Mouse (Mus musculus) embryonic facial prominence, embryonic 12.5 days (tissue): ENCODE measurements around the gene Hspa5. TPM values are rescaled to one million over a fixed set of nuclear protein-coding genes. Genes with fewer than 3 reads are reported as not detected.
"Not testable (repeated sequence)": the region's sequence is repeated elsewhere in the genome, so short reads cannot be mapped to it uniquely, and the experiment has no call there.

Experiments used
- ATAC-seq: fragments of 200-750 bp; cut with Nextera tagmentation; 2 replicates; pipeline ENCODE4 v1.8.0; 2017; ENCODE audit not compliant: insufficient number of reproducible peaks, insufficient read depth, low FRiP score, low TSS enrichment
- H3K27ac ChIP-seq: fragments of 300-500 bp; sonication (generic); 2 replicates; pipeline ENCODE4 v1.5.1; 2016; ENCODE audit warnings: mild to moderate bottlenecking
- H3K27me3 ChIP-seq: fragments of 300-500 bp; sonication (generic); 2 replicates; pipeline ENCODE4 v1.6.1; 2016; ENCODE audit warnings: mild to moderate bottlenecking, moderate library complexity
- H3K36me3 ChIP-seq: fragments of 300-500 bp; sonication (generic); 2 replicates; pipeline ENCODE4 v1.6.1; 2016; ENCODE audit warnings: mild to moderate bottlenecking
- H3K4me1 ChIP-seq: fragments of 300-500 bp; sonication (generic); 2 replicates; pipeline ENCODE4 v1.6.1; 2016
- H3K4me2 ChIP-seq: fragments of 300-500 bp; sonication (generic); replicated peaks from 2 replicates; pipeline ENCODE4 v1.6.1; 2016; ENCODE audit warnings: mild to moderate bottlenecking, moderate library complexity
- H3K4me3 ChIP-seq: fragments of 300-500 bp; sonication (generic); 2 replicates; pipeline ENCODE4 v1.5.1; 2016; ENCODE audit warnings: mild to moderate bottlenecking
- H3K9ac ChIP-seq: fragments of 300-500 bp; sonication (generic); 2 replicates; pipeline ENCODE4 v1.6.1; 2016; ENCODE audit warnings: mild to moderate bottlenecking, moderate library complexity
- H3K9me3 ChIP-seq: fragments of 300-500 bp; sonication (generic); 2 replicates; pipeline ENCODE4 v1.6.1; 2016; ENCODE audit warnings: mild to moderate bottlenecking, moderate library complexity
- WGBS: fragments of 180-500 bp; shearing (Covaris S2); methylation state at CpG from one replicate; pipeline ENCODE4 v1.1.7; 2016; 5-methylcytosine and 5-hydroxymethylcytosine counted together
- polyA plus RNA-seq: library from polyadenylated mRNA; unstranded; fragments of >200 nt; fragmentation: Nextera tagmentation; extraction: Ambion mirVana; gene quantifications from 2 replicates; pipeline ENCODE4 v1.2.1, GENCODE M21; 2016

Hspa5 gene
- polyA plus RNA-seq, 1 experiment from 2014 or later, result 888 TPM

GRCm38 (mm10) chr2:34801516-34802482 is 30.0 kb downstream of the Hspa5 start:
- H3K27ac ChIP-seq, result peak overlapping the region; percentile 88
- H3K9me3 ChIP-seq, result no peaks in the 10 kb centered on the region
- 6% methylated on average over 39 of the region's 39 CpGs for WGBS
- H3K4me2 ChIP-seq, result peak overlapping the region; percentile 78
- H3K36me3 ChIP-seq, result peaks cover 13% of the 10 kb centered on the region; the same call in 1 of the 2 replicates
- peaks cover 15% of the 10 kb centered on the region for H3K4me1 ChIP-seq
- H3K4me3 ChIP-seq, result peak overlapping the region; percentile 65
- H3K9ac ChIP-seq, result peak overlapping the region; percentile 80
- no peaks in the 10 kb centered on the region for H3K27me3 ChIP-seq
- ATAC-seq, result peak; percentile 92

DNA sequence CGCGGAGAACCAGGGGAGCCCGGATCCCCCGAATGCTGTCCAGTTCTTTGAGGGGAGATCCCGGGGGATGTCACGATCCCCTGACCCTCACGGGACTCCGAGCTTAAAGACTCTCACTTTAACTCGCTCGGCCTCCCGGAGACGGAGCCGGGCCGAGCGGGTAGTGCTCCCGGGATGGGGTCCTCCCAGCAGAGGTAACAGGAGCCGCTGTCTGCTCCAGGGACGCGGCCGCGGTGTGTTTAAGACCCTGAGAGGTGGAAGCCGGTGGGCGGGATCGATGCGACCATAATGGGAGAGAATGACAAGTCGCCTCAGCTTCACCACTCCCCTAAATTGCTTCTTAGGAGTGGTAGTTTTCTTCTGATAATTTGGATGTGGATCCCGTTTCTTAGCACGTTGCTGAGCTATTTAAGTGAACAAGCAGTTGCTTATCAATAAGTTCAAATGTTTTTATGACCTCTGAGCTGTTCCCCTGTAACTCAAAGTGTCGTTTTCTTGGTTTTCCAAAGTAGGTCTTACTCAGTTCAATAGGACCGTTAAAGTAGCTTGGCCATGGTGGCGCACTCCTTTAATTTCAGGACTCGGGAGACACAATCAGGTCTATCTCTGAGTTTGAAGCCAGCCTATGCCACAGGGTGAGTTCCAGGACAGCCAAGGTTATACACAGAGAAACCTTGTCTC is 30.9 kb downstream of the Hspa5 start:
- peaks cover 14% of the 10 kb centered on the region; the same call in 1 of the 2 replicates for H3K36me3 ChIP-seq
- H3K27ac ChIP-seq, result peak overlapping the region; percentile 88
- H3K4me3 ChIP-seq, result peak overlapping the region; percentile 65
- H3K9ac ChIP-seq, result peak overlapping the region; percentile 80
- not testable (repeated sequence) for H3K27me3 ChIP-seq, H3K9me3 ChIP-seq
- peak overlapping the region; percentile 78 for H3K4me2 ChIP-seq
- H3K4me1 ChIP-seq, result peaks cover 15% of the 10 kb centered on the region
- WGBS, result under 1% methylated on average over 32 of the region's 32 CpGs
- peak; percentile 23; the same call in 1 of the 2 replicates for ATAC-seq

- 69% methylated on average over 3 of the region's 3 CpGs for WGBS
- Histone ChIP-seq H3K9me3 (no peaks in the 10 kb centered on the region), H3K4me3 (0 out of 2 replicates have a peak overlapping the region, but pooled peaks have one; percentile 9), H3K4me2 (peak overlapping the region; percentile 48), H3K27ac (no peak overlapping the region), H3K9ac (no peak overlapping the region), H3K4me1 (peaks cover 15% of the 10 kb centered on the region), H3K27me3 (no peaks in the 10 kb centered on the region), H3K36me3 (peaks cover 18% of the 10 kb centered on the region)
- no peak for ATAC-seq
These were observed 32.0 kb downstream of the Hspa5 start for GRCm38 (mm10) chr2:34803746-34804145.

- Histone ChIP-seq H3K27me3 (no peaks in the 10 kb centered on the region), H3K9me3 (no peaks in the 10 kb centered on the region), H3K36me3 (peaks cover 21% of the 10 kb centered on the region), H3K4me1 (peaks cover 12% of the 10 kb centered on the region), H3K9ac (no peak overlapping the region), H3K4me3 (no peak overlapping the region), H3K4me2 (no peak overlapping the region), H3K27ac (no peak overlapping the region)
- 94% methylated on average over 2 of the region's 2 CpGs for whole genome bisulfite sequencing
- ATAC-seq, result no peak
These were observed 32.4 kb downstream of the Hspa5 start for GRCm38 (mm10) chr2:34804172-34804571.

DNA sequence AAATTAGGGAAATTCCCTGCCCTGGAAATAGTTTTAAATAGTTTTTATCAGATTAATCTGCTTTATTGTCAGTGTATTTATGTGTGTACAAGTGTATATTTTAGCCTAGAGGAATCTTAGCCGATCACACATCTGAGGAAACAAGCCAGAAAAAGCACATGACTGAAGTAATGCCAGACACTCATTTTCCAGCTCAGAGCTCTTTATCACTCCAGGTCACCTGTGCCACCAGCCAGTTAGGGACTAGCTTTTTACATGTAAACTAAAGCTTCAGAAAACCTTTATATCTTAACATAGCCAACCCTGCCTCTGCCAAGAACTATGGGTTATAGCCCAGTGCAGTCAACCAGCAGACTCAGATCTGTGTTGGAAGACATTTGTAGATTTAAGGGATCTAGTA is 33.0 kb downstream of the Hspa5 start:
- Histone ChIP-seq H3K4me3 (no peak overlapping the region), H3K36me3 (peaks cover 21% of the 10 kb centered on the region), H3K4me2 (no peak overlapping the region), H3K27me3 (no peaks in the 10 kb centered on the region), H3K9ac (no peak overlapping the region), H3K9me3 (no peaks in the 10 kb centered on the region), H3K4me1 (peaks cover 11% of the 10 kb centered on the region), H3K27ac (no peak overlapping the region)
- WGBS, result 85% methylated on average over 1 of the region's 1 CpGs
- no peak for ATAC-seq

DNA sequence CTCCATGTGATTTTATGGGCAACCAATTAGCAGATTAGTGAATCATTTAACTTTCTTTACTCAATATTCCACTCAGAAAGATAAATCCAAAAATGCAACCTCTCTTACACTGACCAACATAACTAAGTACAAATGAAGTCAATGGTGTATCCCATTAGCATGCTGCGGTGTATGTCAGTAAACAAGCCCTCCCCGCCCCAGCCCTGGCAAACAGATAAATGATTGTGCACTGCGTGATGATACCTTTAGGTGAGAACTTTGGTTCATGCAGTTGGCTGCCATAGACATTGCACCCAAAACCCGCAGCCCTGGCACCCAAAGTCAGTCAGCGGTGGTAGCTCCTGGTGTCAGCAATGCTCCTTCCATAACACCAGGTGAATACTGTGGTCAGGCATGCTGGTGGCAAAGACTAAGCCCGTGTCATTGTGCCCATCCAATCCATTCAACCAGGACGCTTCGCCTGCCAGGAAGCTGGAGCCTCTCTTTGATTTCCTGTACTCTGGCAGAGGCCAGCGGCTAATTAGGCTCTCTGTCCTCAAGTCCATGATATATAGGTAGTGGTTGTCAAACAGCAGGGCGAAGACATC is 33.7 kb downstream of the Hspa5 start:
- no peak overlapping the region for H3K9ac ChIP-seq
- H3K27me3 ChIP-seq, result no peaks in the 10 kb centered on the region
- H3K27ac ChIP-seq, result no peak overlapping the region
- H3K4me2 ChIP-seq, result no peak overlapping the region
- peaks cover 11% of the 10 kb centered on the region for H3K4me1 ChIP-seq
- no peak overlapping the region for H3K4me3 ChIP-seq
- whole genome bisulfite sequencing, result 92% methylated on average over 10 of the region's 10 CpGs
- H3K9me3 ChIP-seq, result no peaks in the 10 kb centered on the region
- no peak for ATAC-seq
- H3K36me3 ChIP-seq, result peaks cover 22% of the 10 kb centered on the region

DNA sequence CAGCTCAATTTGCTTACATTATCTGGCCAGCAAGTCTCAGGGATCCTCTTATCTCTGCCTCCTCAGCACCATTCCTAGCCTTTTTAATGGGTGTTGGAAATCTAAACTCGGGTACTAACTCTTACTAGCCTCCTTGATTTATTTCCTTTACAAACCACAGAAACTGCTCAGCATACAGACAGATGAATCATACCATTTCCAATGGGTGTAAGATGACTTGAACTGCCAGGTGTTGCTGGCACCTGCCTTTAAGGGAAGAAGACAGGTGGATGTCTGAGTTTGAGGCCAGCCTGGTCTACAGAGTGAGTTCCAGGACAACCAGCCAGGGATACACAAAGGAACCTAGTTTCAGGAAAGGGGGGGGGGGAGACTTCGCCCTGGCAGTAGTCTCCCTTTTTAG is 36.3 kb downstream of the Hspa5 start:
- Histone ChIP-seq H3K4me3 (no peak overlapping the region), H3K9me3 (no peaks in the 10 kb centered on the region), H3K4me2 (no peak overlapping the region), H3K4me1 (peaks cover 11% of the 10 kb centered on the region), H3K36me3 (peaks cover 36% of the 10 kb centered on the region), H3K27ac (no peak overlapping the region), H3K9ac (no peak overlapping the region), H3K27me3 (no peaks in the 10 kb centered on the region)
- no peak for ATAC-seq
- 87% methylated on average over 2 of the region's 2 CpGs for WGBS

GRCm38 (mm10) chr2:34809568-34809967 is 37.8 kb downstream of the Hspa5 start:
- no peak for ATAC-seq
- Histone ChIP-seq H3K9me3 (no peaks in the 10 kb centered on the region), H3K27ac (no peak overlapping the region), H3K4me1 (no peaks in the 10 kb centered on the region), H3K4me2 (no peak overlapping the region), H3K4me3 (no peak overlapping the region), H3K27me3 (no peaks in the 10 kb centered on the region), H3K9ac (no peak overlapping the region), H3K36me3 (peaks cover 48% of the 10 kb centered on the region)
- 85% methylated on average over 1 of the region's 1 CpGs for WGBS

GRCm38 (mm10) chr2:34810775-34811174 is 39.0 kb downstream of the Hspa5 start:
- WGBS, result 94% methylated on average over 3 of the region's 3 CpGs
- H3K9ac ChIP-seq, result no peak overlapping the region
- H3K4me2 ChIP-seq, result no peak overlapping the region
- no peak for ATAC-seq
- H3K27me3 ChIP-seq, result no peaks in the 10 kb centered on the region
- no peak overlapping the region for H3K4me3 ChIP-seq
- H3K4me1 ChIP-seq, result no peaks in the 10 kb centered on the region
- H3K36me3 ChIP-seq, result peaks cover 52% of the 10 kb centered on the region
- H3K27ac ChIP-seq, result no peak overlapping the region
- H3K9me3 ChIP-seq, result no peaks in the 10 kb centered on the region

DNA sequence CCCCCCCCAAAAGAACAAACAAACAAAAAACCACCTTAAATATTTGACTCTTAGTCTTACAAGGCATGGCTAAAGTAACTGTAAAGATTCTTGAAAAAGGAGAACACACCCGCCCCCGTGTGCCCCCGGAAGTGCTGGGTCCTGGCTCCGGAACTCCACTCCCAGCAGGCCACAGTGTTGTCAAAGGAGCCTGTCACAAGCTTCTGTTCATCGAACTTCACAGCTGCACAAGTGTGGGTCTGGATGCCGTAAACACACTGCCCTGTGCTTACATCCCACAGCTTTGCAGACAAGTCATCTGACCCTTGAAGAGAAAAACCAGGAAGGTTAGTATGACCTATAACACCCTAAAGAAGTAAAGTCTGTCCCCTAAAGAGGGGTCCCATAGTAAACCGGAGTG is 40.9 kb downstream of the Hspa5 start:
- no peak for ATAC-seq
- Histone ChIP-seq H3K4me2 (no peak overlapping the region), H3K27me3 (no peaks in the 10 kb centered on the region), H3K4me3 (no peak overlapping the region), H3K36me3 (peaks cover 47% of the 10 kb centered on the region), H3K9me3 (no peaks in the 10 kb centered on the region), H3K9ac (no peak overlapping the region), H3K4me1 (no peaks in the 10 kb centered on the region), H3K27ac (no peak overlapping the region)
- WGBS, result 88% methylated on average over 7 of the region's 7 CpGs

DNA sequence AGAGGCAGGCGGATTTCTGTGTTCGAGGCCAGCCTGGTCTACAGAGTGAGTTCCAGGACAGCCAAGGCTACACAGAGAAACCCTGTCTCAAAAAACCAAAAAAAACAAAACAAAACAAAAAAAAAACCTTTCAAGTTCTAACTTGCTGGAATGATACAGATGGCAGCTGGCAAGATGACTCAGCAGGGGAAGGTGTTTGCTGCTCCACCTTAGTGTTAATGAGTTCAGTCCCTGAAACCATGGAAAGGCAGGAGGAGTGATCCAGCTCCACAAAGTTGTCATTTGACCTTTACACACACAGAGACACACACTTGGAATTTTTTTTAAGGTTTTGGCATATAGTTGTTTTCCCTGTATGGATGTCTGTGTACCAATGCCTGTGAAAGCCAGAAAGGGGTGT is 44.1 kb downstream of the Hspa5 start:
- H3K9ac ChIP-seq, H3K27me3 ChIP-seq, H3K4me2 ChIP-seq, H3K4me3 ChIP-seq, H3K4me1 ChIP-seq, H3K9me3 ChIP-seq, ATAC-seq, H3K27ac ChIP-seq: not testable (repeated sequence)
- H3K36me3 ChIP-seq, result peaks cover 51% of the 10 kb centered on the region
- WGBS, result 96% methylated on average over 2 of the region's 2 CpGs
